Mouse (Mus musculus): Measurements from ENCODE around the gene Ago4. TPM values are rescaled to one million over a fixed set of nuclear protein-coding genes. Genes with fewer than 3 reads are reported as not detected.

Ago4 gene
- polyA plus RNA-seq, 1 experiment from 2014 or later: 3.8 TPM

DNA sequence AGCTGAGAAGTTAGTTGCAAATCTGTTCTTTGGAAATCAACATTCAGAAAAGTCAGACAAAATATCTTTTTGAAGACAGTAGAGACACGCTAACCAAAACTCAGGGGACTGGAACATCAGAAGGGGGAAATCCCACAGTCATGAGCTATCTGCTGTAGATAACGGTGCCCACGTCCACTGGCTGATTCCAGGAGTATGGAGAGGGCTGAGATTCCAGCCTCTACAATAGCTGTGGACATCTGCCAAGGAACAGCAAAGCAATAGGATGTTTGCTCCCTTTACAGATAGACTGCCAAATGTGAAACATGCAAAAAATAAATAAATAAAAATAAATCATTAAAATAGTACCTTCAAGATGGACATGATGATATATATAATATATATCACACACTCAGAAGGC, 88.7 kb downstream of the Ago4 start:
- Histone ChIP-seq H3K9ac (ENCODE audit: low read length) (no peak overlapping the region), H3K4me3 (ENCODE audit: low read length) (no peak overlapping the region), H3K27me3 (ENCODE audit: control insufficient read depth, insufficient read depth, low read depth, low read length) (no peaks in the 10 kb centered on the region), H3K4me1 (replicated peaks; ENCODE audit: control insufficient read depth, insufficient read depth, low read length) (no peaks in the 10 kb centered on the region), H3K4me2 (ENCODE audit: low read depth, low read length) (no peak overlapping the region), H3K27ac (ENCODE audit: low read length) (no peak overlapping the region), H3K36me3 (ENCODE audit: control insufficient read depth, insufficient read depth, low read length) (peaks cover 27% of the 10 kb centered on the region), H3K9me3 (ENCODE audit: control insufficient read depth, low read length) (no peaks in the 10 kb centered on the region)
- WGBS: 70% methylated on average over 3 of the region's 3 CpGs
- ATAC-seq (ENCODE audit: low read depth): no peak

Small RNA genes lying within 50 kb of the gene (microRNA-seq; reads per million reads assigned to microRNA genes)
- gene Mir7119: 0.59 reads per million

Other genes starting within 250 kb of the Ago4 start
- 3.6 and 4.6 TPM in 2 replicates for gene Col8a2, start 246.7 kb downstream of the Ago4 start, polyA plus RNA-seq (2015; fragmentation: Nextera tagmentation; extraction: Ambion mirVana)
- gene Adprhl2, start 211.8 kb downstream of the Ago4 start, polyA plus RNA-seq (2015; fragmentation: Nextera tagmentation; extraction: Ambion mirVana): 61.0 and 65.3 TPM in 2 replicates
- 13.2 and 14.9 TPM in 2 replicates for gene Tekt2, start 207.8 kb downstream of the Ago4 start, polyA plus RNA-seq (2015; fragmentation: Nextera tagmentation; extraction: Ambion mirVana)
- 17.9 and 19.7 TPM in 2 replicates for gene Ago3, start 103.9 kb downstream of the Ago4 start, polyA plus RNA-seq (2015; fragmentation: Nextera tagmentation; extraction: Ambion mirVana)
- 6.3 and 6.4 TPM in 2 replicates for gene Ago1, start 64.9 kb downstream of the Ago4 start, polyA plus RNA-seq (2015; fragmentation: Nextera tagmentation; extraction: Ambion mirVana)
- 37.5 and 41.3 TPM in 2 replicates for gene Clspn, start 23.5 kb upstream of the Ago4 start, polyA plus RNA-seq (2015; fragmentation: Nextera tagmentation; extraction: Ambion mirVana)
- gene 5730409E04Rik, start 76.3 kb upstream of the Ago4 start, polyA plus RNA-seq (2015; fragmentation: Nextera tagmentation; extraction: Ambion mirVana): 1.8 and 1.9 TPM in 2 replicates
- 447 and 451 TPM in 2 replicates for gene Psmb2, start 144.2 kb upstream of the Ago4 start, polyA plus RNA-seq (2015; fragmentation: Nextera tagmentation; extraction: Ambion mirVana)
- 0.09 TPM in 1 of 2 replicates, not detected in the other for gene Tfap2e, start 202.8 kb upstream of the Ago4 start, polyA plus RNA-seq (2015; fragmentation: Nextera tagmentation; extraction: Ambion mirVana)
- gene Ncdn, start 220.0 kb upstream of the Ago4 start, polyA plus RNA-seq (2015; fragmentation: Nextera tagmentation; extraction: Ambion mirVana): 24.5 and 26.7 TPM in 2 replicates
- gene AU040320, start 220.1 kb upstream of the Ago4 start, polyA plus RNA-seq (2015; fragmentation: Nextera tagmentation; extraction: Ambion mirVana): 24.2 and 26.2 TPM in 2 replicates

Measured in lung, embryonic 16.5 days (tissue).